Mouse (Mus musculus) CH12.LX (cell line): ENCODE measurements at regions not wholly inside any gene's neighbourhood (a gene's known extent, or its start where the extent isn't known, plus 50 kb on each side); places are given as distances from the start of the nearest gene placed in this dataset.

Experiments used
- DNase-seq: peaks from one replicate; pipeline ENCODE4 v3.0.0-alpha.2; 2013; ENCODE audit errors: extremely low read depth
- H3K27ac ChIP-seq: 2 replicates; pipeline ENCODE4 v1.5.1; 2012; ENCODE audit warnings: low read depth, mild to moderate bottlenecking, control low read depth, moderate library complexity; ENCODE audit not compliant: insufficient read depth
- H3K27me3 ChIP-seq: replicated peaks from 2 replicates; pipeline ENCODE3; 2012; ENCODE audit warnings: inconsistent platforms
- H3K36me3 ChIP-seq, 2 experiments: replicated peaks in 1 of 2; 2 replicates each; pipeline versions ENCODE3 to v1.6.1; 2012; ENCODE audit warnings: inconsistent platforms in 1 of 2, low read length in 1 of 2, mild to moderate bottlenecking in 1 of 2, mixed read lengths in 1 of 2, moderate library complexity in 1 of 2; ENCODE audit not compliant: control insufficient read depth in 1 of 2, insufficient read depth in 1 of 2
- H3K4me1 ChIP-seq, 2 experiments: 2 replicates each; pipeline ENCODE4 v1.6.1; 2012; ENCODE audit warnings: inconsistent platforms in 1 of 2, moderate library complexity in 1 of 2; ENCODE audit not compliant: insufficient read depth in 2 of 2, control insufficient read depth in 1 of 2
- H3K4me2 ChIP-seq: 2 replicates; pipeline ENCODE4 v1.6.1; 2012; ENCODE audit warnings: low read depth, mild to moderate bottlenecking, control low read depth; ENCODE audit not compliant: poor library complexity, insufficient read depth, severe bottlenecking
- H3K4me3 ChIP-seq, 3 experiments: fragments of 150-350 bp in 1 of 3; sonication (generic) in 1 of 3; replicated peaks in 1 of 3; 2 replicates each; pipeline versions ENCODE3 to v1.5.1; 2011 to 2012; ENCODE audit warnings: low read depth in 2 of 3, low read length in 2 of 3, mild to moderate bottlenecking in 2 of 3, moderate library complexity in 2 of 3, control low read depth in 1 of 3, improper control_type of control experiment in 1 of 3, inconsistent platforms in 1 of 3, mixed read lengths in 1 of 3; ENCODE audit not compliant: poor library complexity in 1 of 3
- H3K79me2 ChIP-seq: replicated peaks from 2 replicates; pipeline ENCODE4 v1.6.1; 2012; ENCODE audit warnings: mild to moderate bottlenecking, moderate library complexity; ENCODE audit not compliant: control insufficient read depth, poor library complexity, insufficient read depth, severe bottlenecking; ENCODE audit errors: extremely low read depth
- H3K9ac ChIP-seq: 2 replicates; pipeline ENCODE4 v1.6.1; 2012; ENCODE audit warnings: low read depth, mild to moderate bottlenecking, control low read depth, moderate library complexity; ENCODE audit not compliant: insufficient read depth
- H3K9me3 ChIP-seq: replicated peaks from 2 replicates; pipeline ENCODE3; 2012; ENCODE audit warnings: low read length, inconsistent platforms, mixed read lengths
- CHD1 ChIP-seq: IDR thresholded peaks from 2 replicates; pipeline ENCODE4 v1.6.1; 2012; ENCODE audit warnings: low read depth, low read length, improper control_type of control experiment, inconsistent platforms
- CTCF ChIP-seq, 2 experiments: IDR thresholded peaks in 1 of 2; conservative IDR thresholded peaks in 1 of 2; 2 replicates each; pipeline ENCODE4 v1.5.1; 2011 to 2012; ENCODE audit warnings: low read depth in 2 of 2, low read length in 2 of 2, improper control_type of control experiment in 1 of 2, inconsistent platforms in 1 of 2, mild to moderate bottlenecking in 1 of 2, moderate library complexity in 1 of 2
- E2F4 ChIP-seq: IDR thresholded peaks from 2 replicates; pipeline ENCODE4 v1.6.1; 2011; ENCODE audit warnings: low read depth, low read length, improper control_type of control experiment; ENCODE audit not compliant: insufficient replicate concordance
- ELF1 ChIP-seq: IDR thresholded peaks from 2 replicates; pipeline ENCODE4 v1.6.1; 2014; ENCODE audit warnings: low read depth, mild to moderate bottlenecking, inconsistent platforms, low read length, improper control_type of control experiment
- ETS1 ChIP-seq: conservative IDR thresholded peaks from 2 replicates; pipeline ENCODE4 v1.6.1; 2012; ENCODE audit warnings: low read depth, mild to moderate bottlenecking, inconsistent platforms, low read length, improper control_type of control experiment, moderate library complexity
- KAT2A ChIP-seq: IDR thresholded peaks from 2 replicates; pipeline ENCODE4 v1.6.1; 2012; ENCODE audit warnings: low read length, improper control_type of control experiment, inconsistent platforms; ENCODE audit not compliant: insufficient replicate concordance
- MAFK ChIP-seq: IDR thresholded peaks from 2 replicates; pipeline ENCODE4 v1.6.1; 2011; ENCODE audit warnings: low read length, improper control_type of control experiment; ENCODE audit not compliant: insufficient replicate concordance
- NELFE ChIP-seq: IDR thresholded peaks from 2 replicates; pipeline ENCODE4 v1.6.1; 2011; ENCODE audit warnings: low read depth, low read length, improper control_type of control experiment
- NRF1 ChIP-seq: IDR thresholded peaks from 2 replicates; pipeline ENCODE4 v1.6.1; 2014; ENCODE audit warnings: low read depth, mild to moderate bottlenecking, inconsistent platforms, low read length, improper control_type of control experiment, moderate library complexity
- RAD21 ChIP-seq: IDR thresholded peaks from 2 replicates; pipeline ENCODE4 v1.6.1; 2011; ENCODE audit warnings: low read depth, mild to moderate bottlenecking, low read length, improper control_type of control experiment, moderate library complexity
- RCOR1 ChIP-seq: conservative IDR thresholded peaks from 2 replicates; pipeline ENCODE4 v1.6.1; 2012; ENCODE audit warnings: low read depth, mild to moderate bottlenecking, inconsistent platforms, low read length, improper control_type of control experiment
- SMC3 ChIP-seq: IDR thresholded peaks from 2 replicates; pipeline ENCODE4 v1.6.1; 2011; ENCODE audit warnings: low read depth, low read length, improper control_type of control experiment
- TCF12 ChIP-seq: IDR thresholded peaks from 2 replicates; pipeline ENCODE4 v1.6.1; 2014; ENCODE audit warnings: low read depth, mild to moderate bottlenecking, inconsistent platforms, low read length, improper control_type of control experiment
- USF1 ChIP-seq: IDR thresholded peaks from 2 replicates; pipeline ENCODE4 v1.6.1; 2014; ENCODE audit warnings: low read depth, mild to moderate bottlenecking, inconsistent platforms, low read length, improper control_type of control experiment
- ZNF384 ChIP-seq: IDR thresholded peaks from 2 replicates; pipeline ENCODE4 v1.6.1; 2012; ENCODE audit warnings: low read depth, low read length, improper control_type of control experiment, inconsistent platforms
- dilution Hi-C: fragments of 300-500 bp; cut with MboI; formaldehyde crosslinking; loops from 2 replicates; pipeline ENCODE4 v1.14.3; 2020; ENCODE audit warnings: low sequenced_read_pairs; ENCODE audit not compliant: extremely low pct_unique_long_range_greater_than_20kb, extremely low pct_ligation_motif_present
- in situ Hi-C: fragments of 300-500 bp; cut with MboI; formaldehyde crosslinking; loops from 3 replicates; pipeline ENCODE4 v1.14.3; 2019; ENCODE audit warnings: low sequenced_read_pairs, low pct_ligation_motif_present, low pct_unique_long_range_greater_than_20kb, mixed read lengths

DNA sequence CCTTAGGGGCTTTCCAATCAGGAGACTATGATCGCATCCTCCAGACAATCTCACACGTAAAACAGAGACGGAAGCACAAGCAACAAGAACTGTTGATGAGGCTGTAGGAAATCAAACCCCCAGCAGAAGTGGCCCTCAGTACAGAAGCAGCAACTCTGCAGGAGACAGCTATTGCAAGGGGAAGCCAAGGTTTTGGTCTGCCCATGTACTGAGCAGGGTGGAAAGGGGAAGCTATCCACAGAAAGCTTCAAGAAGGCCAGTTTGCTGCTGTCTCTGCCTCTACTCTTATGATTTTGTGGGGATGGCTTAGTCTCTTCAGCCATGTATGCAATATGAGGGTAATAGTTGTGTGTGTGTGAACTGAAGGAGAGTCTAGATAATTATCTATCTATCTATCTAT lies 63.3 kb downstream of the Mbl2 start:
- Histone ChIP-seq H3K27ac (no peak overlapping the region), H3K9ac (no peak overlapping the region), H3K79me2 (no peaks in the 10 kb centered on the region), H3K9me3 (no peaks in the 10 kb centered on the region), H3K4me3 (no peak overlapping the region), H3K27me3 (no peaks in the 10 kb centered on the region), H3K4me1 (no peaks in the 10 kb centered on the region), H3K36me3 (no peaks in the 10 kb centered on the region), H3K4me2 (no peak overlapping the region)
- TF ChIP-seq USF1: no peak
- TF ChIP-seq CTCF (conservative IDR thresholded peaks at IDR 0.05 in 1 of 2, IDR thresholded peaks at IDR 0.05 in 1 of 2; ENCODE audit: low read depth in 2 of 2, low read length in 2 of 2): no peak
- no peak for TF ChIP-seq RAD21
- TF ChIP-seq NRF1: no peak
- dilution Hi-C loops (no loop called here), in situ Hi-C loops (no loop called here)
- no peak for DNase-seq

DNA sequence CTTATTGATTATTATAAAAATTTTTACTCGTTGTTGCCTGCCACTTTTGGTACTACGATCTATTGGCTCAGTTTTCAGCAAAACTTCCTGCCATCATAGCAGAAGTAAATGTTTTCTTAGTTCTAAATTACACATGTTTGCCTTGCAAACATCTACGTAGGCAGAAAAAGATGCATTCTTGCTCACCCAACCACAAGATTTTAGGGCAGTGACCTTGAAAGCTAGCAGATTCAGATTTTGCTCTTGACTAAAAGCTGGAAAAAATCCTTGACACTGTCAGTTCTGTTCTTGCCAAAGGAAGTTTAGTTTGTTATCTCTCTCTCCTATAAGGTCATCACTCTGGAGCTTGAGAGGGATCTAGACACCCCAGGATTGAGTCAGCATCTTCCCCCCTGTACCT lies 66.8 kb downstream of the Mbl2 start:
- no peak for DNase-seq
- in situ Hi-C loops: no loop called here

DNA sequence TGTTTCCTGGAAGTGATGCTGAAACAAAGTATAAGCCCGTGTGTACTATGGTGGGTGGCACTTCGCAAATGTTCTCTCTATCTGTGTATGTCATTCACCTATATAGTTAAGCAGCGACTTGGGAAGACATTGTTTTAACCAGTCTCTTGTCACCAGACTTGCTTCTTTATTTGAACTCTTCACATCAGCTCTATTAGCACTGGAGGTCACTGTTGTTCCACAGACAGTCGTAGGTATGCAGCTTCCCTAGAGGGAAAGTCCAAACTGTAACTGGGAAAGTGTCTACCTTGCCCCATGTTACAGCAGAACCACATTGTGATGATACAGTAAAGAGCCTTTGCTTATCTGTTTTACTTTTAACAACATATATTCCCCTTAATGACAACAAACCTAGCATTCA lies 69.5 kb downstream of the Mbl2 start:
- peak; percentile 62 for TF ChIP-seq RAD21
- peak in 1 of 2 experiments; percentile 56; a peak in 2 of 4 replicates for TF ChIP-seq CTCF (conservative IDR thresholded peaks at IDR 0.05 in 1 of 2, IDR thresholded peaks at IDR 0.05 in 1 of 2; ENCODE audit: low read depth in 2 of 2, low read length in 2 of 2)
- TF ChIP-seq SMC3: peak; percentile 37
- no peak for TF ChIP-seq KAT2A
- Histone ChIP-seq H3K27ac (no peak overlapping the region), H3K4me2 (no peak overlapping the region), H3K36me3 (no peaks in the 10 kb centered on the region), H3K4me3 (no peak overlapping the region), H3K4me1 (no peaks in the 10 kb centered on the region), H3K27me3 (no peaks in the 10 kb centered on the region), H3K9me3 (no peaks in the 10 kb centered on the region), H3K9ac (no peak overlapping the region), H3K79me2 (no peaks in the 10 kb centered on the region)
- dilution Hi-C loops: no loop called here
- in situ Hi-C loops: no loop called here
- DNase-seq: no peak

More for the DNA sequence above, 66.8 kb downstream of the Mbl2 start:
- Histone ChIP-seq H3K79me2 (no peaks in the 10 kb centered on the region), H3K9me3 (no peaks in the 10 kb centered on the region), H3K9ac (no peak overlapping the region)
- TF ChIP-seq NELFE: no peak
- TF ChIP-seq, all 38 proteins: peak for 0
- no peak overlapping the region for H3K4me3 ChIP-seq
- H3K27me3 ChIP-seq: no peaks in the 10 kb centered on the region
- H3K4me1 ChIP-seq: no peaks in the 10 kb centered on the region
- no peak overlapping the region for H3K27ac ChIP-seq
- dilution Hi-C loops: no loop called here
- no peak overlapping the region for H3K4me2 ChIP-seq
- no peaks in the 10 kb centered on the region for H3K36me3 ChIP-seq

DNA sequence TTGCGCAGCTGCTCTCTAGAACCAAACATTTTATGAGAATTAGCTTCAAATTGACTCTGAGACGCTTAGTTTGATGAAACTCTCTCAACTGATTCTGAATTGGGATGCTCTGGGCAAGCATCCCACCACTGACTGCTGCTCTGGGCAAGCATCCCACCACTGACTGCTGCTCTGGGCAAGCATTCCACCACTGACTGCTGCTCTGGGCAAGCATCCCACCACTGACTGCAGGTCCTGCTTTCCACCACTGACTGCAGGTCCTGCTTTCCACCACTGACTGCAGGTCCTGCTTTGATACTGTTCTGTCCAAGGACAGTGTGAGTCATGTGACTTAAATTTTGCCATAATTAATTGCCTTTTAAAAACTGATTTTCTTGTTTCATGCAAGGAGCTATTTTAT lies 73.6 kb downstream of the Mbl2 start:
- Histone ChIP-seq H3K27me3 (no peaks in the 10 kb centered on the region), H3K4me2 (no peak overlapping the region), H3K79me2 (no peaks in the 10 kb centered on the region), H3K9ac (no peak overlapping the region), H3K36me3 (no peaks in the 10 kb centered on the region), H3K27ac (no peak overlapping the region), H3K4me3 (no peak overlapping the region), H3K4me1 (no peaks in the 10 kb centered on the region), H3K9me3 (no peaks in the 10 kb centered on the region)
- in situ Hi-C loops (no loop called here), dilution Hi-C loops (no loop called here)
- TF ChIP-seq ELF1 (no peak), ZNF384 (no peak), CTCF (conservative IDR thresholded peaks at IDR 0.05 in 1 of 2, IDR thresholded peaks at IDR 0.05 in 1 of 2; ENCODE audit: low read depth in 2 of 2, low read length in 2 of 2) (no peak), NRF1 (no peak), MAFK (no peak), ETS1 (no peak), RCOR1 (no peak), TCF12 (no peak), CHD1 (no peak), E2F4 (no peak)
- DNase-seq: no peak
